Mouse (Mus musculus): Measurements from ENCODE around the gene Actn4.

GRCm38 (mm10) chr7:28924802-28925201, 37.3 kb downstream of the Actn4 start:
- TF ChIP-seq CTCF (IDR thresholded peaks at IDR 0.05; ENCODE audit: control insufficient read depth, insufficient read depth, low read length): no peak
- TF ChIP-seq POLR2A (IDR thresholded peaks at IDR 0.05; ENCODE audit: borderline replicate concordance, control insufficient read depth, low read depth, low read length): no peak
